Mouse (Mus musculus): Measurements from ENCODE around the gene Ppp2r5c.

Gene Ppp2r5c

DNA sequence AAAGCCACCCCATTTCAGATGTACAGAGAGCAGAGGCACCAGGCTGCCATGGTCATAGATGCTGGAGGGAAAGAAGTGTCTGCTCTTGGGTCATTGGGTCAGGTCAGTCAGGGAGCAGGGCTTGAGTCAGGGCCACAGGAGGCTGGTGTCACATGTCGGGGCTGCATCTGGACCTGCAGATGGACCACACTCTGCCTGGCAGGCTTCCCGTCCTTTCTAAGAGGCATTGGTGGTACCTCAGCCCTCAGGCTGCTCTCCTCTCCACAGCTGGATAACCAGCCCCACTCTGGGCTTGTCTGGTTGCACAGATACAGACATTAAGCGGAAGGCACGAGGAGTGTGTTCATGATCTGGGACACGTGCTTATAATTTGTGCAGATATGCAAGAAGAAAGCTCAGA, 61.8 kb downstream of the Ppp2r5c start:
- ATAC-seq (ENCODE audit: insufficient number of reproducible peaks, low FRiP score, low TSS enrichment) = no peak

- ATAC-seq (ENCODE audit: insufficient number of reproducible peaks, low FRiP score, low TSS enrichment) = peak; percentile 47; the same call in 1 of the 2 replicates
Observed at GRCm38 (mm10) chr12:110510171-110510871, 63.4 kb downstream of the Ppp2r5c start.

GRCm38 (mm10) chr12:110511201-110511600, 64.3 kb downstream of the Ppp2r5c start:
- no peak for ATAC-seq (ENCODE audit: insufficient number of reproducible peaks, low FRiP score, low TSS enrichment)

DNA sequence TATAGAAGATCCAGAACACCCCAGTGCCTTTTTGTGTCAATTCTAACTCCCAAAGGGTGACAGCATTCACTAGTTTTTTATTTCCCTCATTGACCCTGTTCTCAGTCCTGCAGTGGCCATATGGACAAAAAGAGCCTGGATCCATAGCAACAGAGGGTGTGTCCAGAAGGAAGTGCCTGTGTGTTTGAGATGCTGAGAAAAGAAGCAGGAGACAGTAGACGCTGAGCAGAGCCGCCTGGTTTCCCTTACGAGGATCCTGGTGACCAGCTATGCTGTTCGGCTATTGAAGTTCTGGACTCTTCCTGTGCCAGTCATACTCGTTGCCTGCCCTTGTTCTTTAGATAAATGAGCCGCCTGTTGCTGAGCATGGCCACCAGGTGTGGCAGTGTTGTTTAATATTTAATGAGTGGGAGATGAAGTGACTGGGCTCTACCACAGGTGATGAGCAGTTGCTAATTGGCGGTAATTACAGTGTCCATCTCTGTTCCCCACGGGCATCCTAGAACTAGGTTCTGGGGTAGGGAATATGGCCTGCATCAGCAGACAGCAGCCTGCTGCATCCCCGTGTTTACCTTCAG, 65.0 kb downstream of the Ppp2r5c start:
- no peak for ATAC-seq (ENCODE audit: insufficient number of reproducible peaks, low FRiP score, low TSS enrichment)

GRCm38 (mm10) chr12:110512884-110513283, 66.0 kb downstream of the Ppp2r5c start:
- ATAC-seq (ENCODE audit: insufficient number of reproducible peaks, low FRiP score, low TSS enrichment) = no peak

GRCm38 (mm10) chr12:110515676-110516075, 68.8 kb downstream of the Ppp2r5c start:
- no peak for ATAC-seq (ENCODE audit: insufficient number of reproducible peaks, low FRiP score, low TSS enrichment)

DNA sequence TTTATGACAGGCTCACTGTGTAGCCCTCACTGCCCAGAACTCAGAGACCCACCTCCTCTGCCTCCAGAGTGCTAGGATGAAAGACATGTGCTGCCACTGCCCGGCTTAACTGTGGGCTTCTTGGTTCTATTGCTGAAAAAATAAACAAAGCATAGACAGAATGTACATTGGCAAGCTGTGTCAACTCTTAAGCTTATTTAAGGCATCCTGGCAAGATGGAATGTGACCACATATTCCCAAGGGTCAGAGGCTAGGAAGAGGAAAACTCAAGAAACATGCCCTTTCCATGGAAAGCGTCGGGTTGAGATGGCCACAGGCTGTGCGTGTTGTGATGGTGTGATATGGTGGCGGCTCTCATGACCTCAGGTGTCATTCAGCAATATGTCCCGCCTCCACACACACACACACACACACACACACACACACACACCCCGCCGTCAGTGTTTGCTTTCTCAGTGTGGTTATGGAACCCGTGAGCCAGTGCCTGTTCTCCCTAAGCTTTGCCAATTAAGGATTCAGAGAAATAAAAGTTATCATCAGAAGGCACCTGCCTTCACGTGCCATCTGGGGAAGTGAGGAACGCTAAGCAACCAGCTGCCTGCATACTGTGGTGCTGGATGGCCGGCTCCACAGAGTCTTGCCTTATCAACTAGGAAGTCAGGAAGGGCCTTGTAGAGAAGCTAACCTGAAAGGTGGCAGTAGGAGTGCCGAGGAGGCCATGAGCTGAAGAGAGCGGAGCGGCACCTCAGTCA, 73.5 kb downstream of the Ppp2r5c start:
- no peak for ATAC-seq (ENCODE audit: insufficient number of reproducible peaks, low FRiP score, low TSS enrichment)

DNA sequence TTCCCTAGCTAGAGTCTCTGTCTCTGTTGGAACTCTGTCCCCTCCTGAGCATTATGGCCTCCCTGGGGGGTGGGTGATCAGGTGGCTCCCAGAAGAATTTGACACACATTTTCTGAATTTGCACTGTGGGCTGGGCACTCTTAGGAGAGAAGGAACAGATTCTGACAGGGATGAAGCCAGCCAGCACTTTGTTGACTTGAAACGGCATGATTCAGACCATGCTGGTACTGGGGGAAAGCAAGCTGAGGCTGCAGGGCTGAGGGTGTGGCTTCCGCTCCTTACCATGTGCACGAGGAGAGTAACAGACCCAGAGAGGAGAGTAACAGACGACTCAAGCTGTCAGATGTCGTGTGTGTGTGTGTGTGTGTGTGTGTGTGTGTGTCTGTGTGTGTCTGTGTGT, 76.6 kb downstream of the Ppp2r5c start:
- no peak for ATAC-seq (ENCODE audit: insufficient number of reproducible peaks, low FRiP score, low TSS enrichment)

DNA sequence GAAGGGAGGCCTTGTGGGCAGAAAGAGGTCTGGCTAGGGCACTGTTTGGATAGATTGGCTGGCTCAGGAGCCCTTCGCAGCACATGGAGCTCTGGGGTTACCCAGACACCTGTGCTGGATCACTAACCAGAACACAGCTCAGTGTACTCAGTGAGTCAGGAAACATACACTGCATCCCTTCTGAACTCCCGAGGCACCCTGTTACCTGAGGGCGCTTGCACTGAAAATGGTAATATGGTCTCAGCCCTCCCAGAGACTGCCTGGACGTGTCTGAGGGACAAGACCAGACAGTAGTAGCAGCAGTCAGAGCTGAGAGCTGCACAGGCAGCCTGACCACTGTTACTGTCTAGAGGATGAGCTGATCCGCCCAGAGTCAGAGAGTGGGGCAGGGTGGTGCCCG, 85.8 kb downstream of the Ppp2r5c start:
- no peak for ATAC-seq (ENCODE audit: insufficient number of reproducible peaks, low FRiP score, low TSS enrichment)

DNA sequence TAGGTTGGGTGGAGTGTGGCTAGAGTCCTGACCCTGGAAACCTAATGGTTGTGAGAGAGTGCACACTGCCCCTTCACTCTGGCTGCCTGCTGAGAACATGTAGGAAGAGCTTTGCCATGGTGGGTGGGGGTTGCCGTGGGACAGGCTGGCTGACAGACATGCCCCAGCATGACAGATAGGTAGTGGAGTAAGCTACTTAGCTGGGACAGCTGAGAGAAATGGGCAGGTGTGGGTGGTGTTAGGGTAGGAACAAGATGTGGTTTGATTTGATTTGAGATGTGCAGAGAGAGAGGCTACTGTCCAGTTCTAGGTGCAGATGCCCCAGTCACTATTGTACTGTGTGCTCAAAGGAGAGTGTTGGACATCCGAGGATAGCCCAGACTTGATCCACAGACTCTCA, 86.2 kb downstream of the Ppp2r5c start:
- ATAC-seq (ENCODE audit: insufficient number of reproducible peaks, low FRiP score, low TSS enrichment) = no peak

- no peak for ATAC-seq (ENCODE audit: insufficient number of reproducible peaks, low FRiP score, low TSS enrichment)
Observed at GRCm38 (mm10) chr12:110533832-110534231, 86.9 kb downstream of the Ppp2r5c start.

GRCm38 (mm10) chr12:110535361-110535760, 88.4 kb downstream of the Ppp2r5c start:
- no peak for ATAC-seq (ENCODE audit: insufficient number of reproducible peaks, low FRiP score, low TSS enrichment)

GRCm38 (mm10) chr12:110537751-110538150, 90.8 kb downstream of the Ppp2r5c start:
- ATAC-seq (ENCODE audit: insufficient number of reproducible peaks, low FRiP score, low TSS enrichment) = no peak

GRCm38 (mm10) chr12:110539346-110539745, 92.4 kb downstream of the Ppp2r5c start:
- no peak for ATAC-seq (ENCODE audit: insufficient number of reproducible peaks, low FRiP score, low TSS enrichment)

GRCm38 (mm10) chr12:110539798-110540197, 92.9 kb downstream of the Ppp2r5c start:
- no peak for ATAC-seq (ENCODE audit: insufficient number of reproducible peaks, low FRiP score, low TSS enrichment)

- ATAC-seq (ENCODE audit: insufficient number of reproducible peaks, low FRiP score, low TSS enrichment) = no peak
Observed at GRCm38 (mm10) chr12:110540273-110540672, 93.4 kb downstream of the Ppp2r5c start.

GRCm38 (mm10) chr12:110541001-110541400, 94.1 kb downstream of the Ppp2r5c start:
- ATAC-seq (ENCODE audit: insufficient number of reproducible peaks, low FRiP score, low TSS enrichment) = no peak

DNA sequence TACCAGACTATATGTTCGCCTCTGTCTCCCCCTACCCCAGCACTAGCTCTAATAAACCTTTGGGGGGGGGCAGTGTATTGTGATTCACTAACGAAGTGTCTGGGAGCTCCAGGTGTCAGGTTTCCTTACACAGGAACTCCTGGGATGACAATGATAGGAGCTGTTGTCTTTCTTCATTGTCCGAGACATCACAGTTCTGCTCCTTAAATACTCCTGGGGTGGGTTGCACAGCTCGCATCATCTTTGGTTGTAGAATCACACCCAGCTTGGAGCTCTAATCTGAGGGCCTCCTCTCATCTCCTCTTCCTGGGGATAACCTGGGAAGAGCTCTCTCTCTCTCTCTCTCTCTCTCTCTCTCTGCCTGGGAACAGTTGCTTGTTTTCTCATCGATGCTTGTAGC, 94.6 kb downstream of the Ppp2r5c start:
- no peak for ATAC-seq (ENCODE audit: insufficient number of reproducible peaks, low FRiP score, low TSS enrichment)

DNA sequence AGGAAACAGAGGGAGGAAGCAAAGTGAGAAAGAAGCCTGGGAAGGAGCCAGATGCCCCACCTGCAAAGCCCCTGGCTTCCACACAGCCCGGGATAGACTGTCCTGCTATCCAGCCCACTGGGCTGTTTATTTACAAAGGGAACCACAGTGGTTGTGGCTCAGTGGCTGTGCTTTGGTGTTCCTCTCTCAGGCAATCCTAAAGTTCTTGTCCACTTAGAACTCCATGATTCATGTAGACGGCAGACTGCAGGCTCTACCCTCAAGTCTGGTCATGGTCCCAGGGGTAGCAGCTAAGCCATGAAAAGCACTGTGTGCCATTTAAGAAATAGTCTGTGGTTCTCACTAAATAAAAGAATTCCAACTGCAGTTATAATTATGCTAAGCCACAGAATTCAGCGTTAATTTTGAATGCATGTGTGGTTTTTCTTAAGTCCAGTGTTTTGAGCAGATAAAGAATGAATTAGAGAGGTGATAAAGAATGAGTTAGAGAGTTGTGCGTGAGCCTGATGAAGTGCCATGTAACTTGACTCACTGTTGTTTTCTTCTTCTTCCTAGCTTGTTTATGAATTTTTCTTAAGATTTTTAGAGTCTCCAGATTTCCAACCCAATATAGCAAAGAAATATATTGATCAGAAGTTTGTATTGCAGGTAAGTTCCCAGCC, 98.3 kb downstream of the Ppp2r5c start:
- no peak for ATAC-seq (ENCODE audit: insufficient number of reproducible peaks, low FRiP score, low TSS enrichment)

GRCm38 (mm10) chr12:110547573-110547972, 100.7 kb downstream of the Ppp2r5c start:
- no peak for ATAC-seq (ENCODE audit: insufficient number of reproducible peaks, low FRiP score, low TSS enrichment)

Data from cerebellum, adult (tissue).